Mouse (Mus musculus) spleen, adult 2 months (tissue): Measurements from ENCODE around the gene Hfe.

Experiments
- CTCF ChIP-seq: fragments of 200-500 bp; IDR thresholded peaks from 2 replicates; pipeline ENCODE4 v1.5.1; 2011; ENCODE audit warnings: mild to moderate bottlenecking, inconsistent platforms; ENCODE audit not compliant: insufficient read depth, insufficient read length, insufficient replicate concordance; ENCODE audit errors: extremely low read depth
- POLR2A ChIP-seq: fragments of 200-500 bp; IDR thresholded peaks from 2 replicates; pipeline ENCODE4 v1.6.1; 2011; ENCODE audit warnings: low read depth, low read length, inconsistent platforms

DNA sequence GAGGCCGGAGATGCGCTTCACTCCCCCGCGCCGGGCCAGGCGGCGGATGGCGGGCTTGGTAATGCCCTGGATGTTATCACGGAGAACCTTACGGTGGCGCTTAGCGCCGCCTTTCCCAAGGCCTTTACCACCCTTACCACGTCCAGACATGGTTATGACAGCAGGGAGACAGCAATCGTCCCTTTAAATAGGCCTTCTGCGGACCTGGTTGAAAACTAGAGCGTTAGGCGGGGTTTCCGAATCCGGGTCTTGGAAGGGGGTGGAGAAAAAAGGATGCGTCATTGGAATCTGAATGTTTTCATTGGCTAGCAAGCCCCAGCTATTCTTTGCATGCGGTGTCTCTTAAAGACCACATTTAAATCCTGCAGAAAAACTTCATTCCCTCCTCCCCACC, 12.4 kb downstream of the Hfe start, which contains the start of gene Hist1h4c:
- TF ChIP-seq CTCF (no peak), POLR2A (peak; percentile 100)
